In genomic region chr11:118280218-118280617, GRCm38 (mm10) we compare ENCODE assay signal across 26 mouse cellular contexts.
"Had no signal": no experiment of that assay in that cellular context is flagged by ENCODE, and none has a peak within 500 bp of the region (broad histone marks: within the 10 kb centered on the region; RNA-seq: fewer than 3 reads in every experiment).

No protein-coding gene starts in this region.

- H3K27me3 ChIP-seq: hindbrain, embryonic 13.5 days; hindbrain, embryonic 15.5 days; kidney, embryonic 15.5 days; limb, embryonic 12.5 days; liver, embryonic 13.5 days; liver, embryonic 15.5 days had no signal

- DNase-seq: gastrocnemius, adult 2 months; gastrocnemius, postnatal 10 days; gastrocnemius, postnatal 25 days; heart, adult 18-20 months; heart, postnatal 14 days; heart, postnatal 36 days; kidney, adult 11 months; kidney, adult 2 months; kidney, adult 9 months; kidney, postnatal 14 days; kidney, postnatal 36 days; layer of hippocampus, adult 9-11 months; layer of hippocampus, postnatal 36 days; liver; liver, embryonic 13.5 days had no signal

- ATAC-seq: hindbrain, postnatal 0 days; intestine, embryonic 16.5 days had no signal

- H3K4me2 ChIP-seq: hindbrain, embryonic 13.5 days; hindbrain, embryonic 15.5 days; kidney, embryonic 15.5 days; limb, embryonic 12.5 days; liver, embryonic 11.5 days; liver, embryonic 13.5 days; liver, embryonic 15.5 days had no signal

- H3K9me3 ChIP-seq: heart, embryonic 10.5 days; hindbrain, embryonic 13.5 days; hindbrain, embryonic 15.5 days; kidney, embryonic 15.5 days; limb, embryonic 10.5 days; limb, embryonic 12.5 days; liver, embryonic 13.5 days; liver, embryonic 15.5 days had no signal

- H3K27ac ChIP-seq: gastrocnemius, adult 2 months; heart, embryonic 10.5 days; hindbrain, embryonic 13.5 days; hindbrain, embryonic 15.5 days; hindbrain, postnatal 0 days; kidney, embryonic 15.5 days; kidney, postnatal 0 days; limb, embryonic 10.5 days; limb, embryonic 12.5 days; liver, embryonic 13.5 days; liver, embryonic 15.5 days had no signal

- H3K4me1 ChIP-seq: heart, embryonic 10.5 days; hindbrain, embryonic 13.5 days; hindbrain, embryonic 15.5 days; kidney, embryonic 15.5 days; limb, embryonic 10.5 days; limb, embryonic 12.5 days; liver, embryonic 13.5 days; liver, embryonic 15.5 days had no signal

- H3K9ac ChIP-seq: hindbrain, embryonic 13.5 days; hindbrain, embryonic 15.5 days; kidney, embryonic 15.5 days; limb, embryonic 12.5 days; liver, embryonic 13.5 days; liver, embryonic 15.5 days had no signal

- H3K4me3 ChIP-seq: gastrocnemius, adult 2 months; heart, embryonic 10.5 days; hindbrain, embryonic 13.5 days; hindbrain, embryonic 15.5 days; kidney, embryonic 15.5 days; limb, embryonic 10.5 days; limb, embryonic 12.5 days; liver, embryonic 13.5 days; liver, embryonic 15.5 days had no signal
